Mouse (Mus musculus) urinary bladder, postnatal 10 days (tissue): ENCODE measurements around the gene Artn.

Source experiments
- DNase-seq: peaks from one replicate; pipeline ENCODE4 v3.0.0; 2022; ENCODE audit warnings: low spot score

The Artn gene

GRCm38 (mm10) chr4:117887920-117888319 lies 41.6 kb downstream of the Artn start:
- DNase-seq, result no peak

- peak; percentile 82 for DNase-seq
Observed at GRCm38 (mm10) chr4:117887133-117887532, 42.4 kb downstream of the Artn start, which contains the start of gene Atp6v0b. Gene Atp6v0b (minus strand): TSS chr4:117887333.

GRCm38 (mm10) chr4:117886644-117887043 lies 42.9 kb downstream of the Artn start:
- DNase-seq, result no peak

- no peak for DNase-seq
Observed at GRCm38 (mm10) chr4:117885994-117886393, 43.6 kb downstream of the Artn start.

GRCm38 (mm10) chr4:117885093-117885492 lies 44.5 kb downstream of the Artn start:
- DNase-seq, result no peak

GRCm38 (mm10) chr4:117884146-117884545 lies 45.4 kb downstream of the Artn start:
- no peak for DNase-seq

GRCm38 (mm10) chr4:117882701-117883691 lies 46.6 kb downstream of the Artn start, which contains the start of gene B4galt2:
Gene B4galt2 (minus strand): TSS chr4:117883487.
- no peak for DNase-seq

- no peak for DNase-seq
Observed at GRCm38 (mm10) chr4:117878703-117879102, 50.9 kb downstream of the Artn start.

- no peak for DNase-seq
Observed at GRCm38 (mm10) chr4:117878301-117878700, 51.3 kb downstream of the Artn start.
